Mouse (Mus musculus) kidney, adult 18-20 months (tissue): ENCODE measurements around the gene Gstcd.

Experiments used
- DNase-seq: peaks from one replicate; pipeline ENCODE4 v3.0.0; 2021

The Gstcd gene

GRCm38 (mm10) chr3:133007250-133007649 lies 84.6 kb downstream of the Gstcd start:
- no peak for DNase-seq

GRCm38 (mm10) chr3:132996299-132996698 lies 95.5 kb downstream of the Gstcd start:
- no peak for DNase-seq

GRCm38 (mm10) chr3:132995904-132996267 lies 95.9 kb downstream of the Gstcd start:
- no peak for DNase-seq

- DNase-seq, result no peak
These were observed 96.5 kb downstream of the Gstcd start for GRCm38 (mm10) chr3:132995172-132995903.

- DNase-seq, result no peak
These were observed 105.6 kb downstream of the Gstcd start for GRCm38 (mm10) chr3:132986188-132986587.

- no peak for DNase-seq
These were observed 107.9 kb downstream of the Gstcd start for GRCm38 (mm10) chr3:132983845-132984485.

GRCm38 (mm10) chr3:132981968-132982367 lies 109.9 kb downstream of the Gstcd start:
- DNase-seq, result no peak

GRCm38 (mm10) chr3:132979781-132980461 lies 111.9 kb downstream of the Gstcd start:
- DNase-seq, result no peak

GRCm38 (mm10) chr3:132966255-132966654 lies 125.6 kb downstream of the Gstcd start:
- no peak for DNase-seq

GRCm38 (mm10) chr3:132964715-132965507 lies 126.9 kb downstream of the Gstcd start:
- no peak for DNase-seq

GRCm38 (mm10) chr3:132962631-132963361 lies 129.0 kb downstream of the Gstcd start:
- DNase-seq, result no peak

- DNase-seq, result no peak
These were observed 141.3 kb downstream of the Gstcd start for GRCm38 (mm10) chr3:132950529-132950880.

GRCm38 (mm10) chr3:132949791-132950528 lies 141.9 kb downstream of the Gstcd start, which contains the start of gene Npnt:
Npnt (minus strand) TSS chr3:132950291.
- DNase-seq, result peak; percentile 70

- peak; percentile 62 for DNase-seq
These were observed 142.4 kb downstream of the Gstcd start for GRCm38 (mm10) chr3:132949380-132949790.

GRCm38 (mm10) chr3:132948298-132948795 lies 143.5 kb downstream of the Gstcd start:
- no peak for DNase-seq

- no peak for DNase-seq
These were observed 145.7 kb downstream of the Gstcd start for GRCm38 (mm10) chr3:132946086-132946485.

- peak; percentile 29 for DNase-seq
These were observed 146.2 kb downstream of the Gstcd start for GRCm38 (mm10) chr3:132945669-132946068.

GRCm38 (mm10) chr3:132944609-132945008 lies 147.2 kb downstream of the Gstcd start:
- peak; percentile 44 for DNase-seq

GRCm38 (mm10) chr3:132944193-132944592 lies 147.6 kb downstream of the Gstcd start:
- DNase-seq, result peak; percentile 20

- DNase-seq, result peak; percentile 21
These were observed 149.1 kb downstream of the Gstcd start for GRCm38 (mm10) chr3:132942778-132943177.
